Mouse (Mus musculus) ES-E14 (cell line): ENCODE measurements around the gene Baz2a. TPM values are rescaled to one million over a fixed set of nuclear protein-coding genes. Genes with fewer than 3 reads are reported as not detected.
"Not testable (repeated sequence)": the region's sequence is repeated elsewhere in the genome, so short reads cannot be mapped to it uniquely, and the experiment has no call there.

Experiments
- DNase-seq: peaks from one replicate; pipeline ENCODE4 v3.0.0-alpha.2; 2013; ENCODE audit warnings: low read depth, low spot score
- H3K27ac ChIP-seq: 2 replicates; pipeline ENCODE4 v1.5.1; 2012; ENCODE audit warnings: low read depth, mild to moderate bottlenecking, low read length, moderate library complexity, mixed read lengths; ENCODE audit not compliant: poor library complexity, insufficient read depth, severe bottlenecking
- H3K36me3 ChIP-seq: 2 replicates; pipeline ENCODE4 v1.6.1; 2012; ENCODE audit warnings: mild to moderate bottlenecking, low read length, moderate library complexity, mixed read lengths; ENCODE audit not compliant: control insufficient read depth, poor library complexity, insufficient read depth, severe bottlenecking
- H3K4me1 ChIP-seq, 2 experiments: fragments of 150-350 bp in 1 of 2; sonication (generic) in 1 of 2; 2 replicates each; pipeline ENCODE4 v1.6.1; 2012; ENCODE audit warnings: low read length in 2 of 2, mild to moderate bottlenecking in 1 of 2, mixed read lengths in 1 of 2; ENCODE audit not compliant: control insufficient read depth in 2 of 2, insufficient read depth in 2 of 2, poor library complexity in 1 of 2
- H3K4me3 ChIP-seq, 2 experiments: fragments of 150-350 bp in 1 of 2; sonication (generic) in 1 of 2; 2 replicates each; pipeline ENCODE4 v1.5.1; 2012; ENCODE audit warnings: low read length in 2 of 2, low read depth in 1 of 2, mild to moderate bottlenecking in 1 of 2, mixed read lengths in 1 of 2; ENCODE audit not compliant: insufficient read depth in 1 of 2, poor library complexity in 1 of 2, severe bottlenecking in 1 of 2
- H3K9ac ChIP-seq: 2 replicates; pipeline ENCODE4 v1.6.1; 2012; ENCODE audit warnings: low read depth, mild to moderate bottlenecking, low read length, mixed read lengths; ENCODE audit not compliant: poor library complexity, insufficient read depth, severe bottlenecking
- H3K9me3 ChIP-seq: fragments of 150-350 bp; sonication (generic); 2 replicates; pipeline ENCODE4 v1.6.1; 2012; ENCODE audit warnings: low read depth, mild to moderate bottlenecking, low read length; ENCODE audit not compliant: control insufficient read depth, insufficient read depth
- CHD2 ChIP-seq: IDR thresholded peaks from 2 replicates; pipeline ENCODE4 v1.6.1; 2014; ENCODE audit warnings: mild to moderate bottlenecking, low read depth, low read length, inconsistent platforms
- HCFC1 ChIP-seq: IDR thresholded peaks from 2 replicates; pipeline ENCODE4 v1.6.1; 2012; ENCODE audit warnings: low read length, inconsistent platforms, borderline replicate concordance; ENCODE audit not compliant: insufficient read depth
- MAFK ChIP-seq: IDR thresholded peaks from 2 replicates; pipeline ENCODE4 v1.6.1; 2014; ENCODE audit warnings: mild to moderate bottlenecking, low read depth, low read length, inconsistent platforms; ENCODE audit not compliant: insufficient read depth
- ZC3H11A ChIP-seq: IDR thresholded peaks from 2 replicates; pipeline ENCODE4 v1.6.1; 2012; ENCODE audit warnings: low read depth, mild to moderate bottlenecking, inconsistent platforms, low read length, borderline replicate concordance
- ZNF384 ChIP-seq: IDR thresholded peaks from 2 replicates; pipeline ENCODE4 v1.6.1; 2012; ENCODE audit warnings: low read depth, low read length, inconsistent platforms
- in situ Hi-C, 2 experiments: fragments of 600-800 bp; cut with MboI; formaldehyde crosslinking; loops; one replicate each; pipeline ENCODE4 v1.15.1; 2025; ENCODE audit warnings: low sequenced_read_pairs in 2 of 2, inconsistent platforms in 1 of 2; ENCODE audit not compliant: unreplicated experiment in 2 of 2
- total RNA-seq: library from RNA; depleted of rRNA; stranded (reverse); fragments of 300-350 nt; gene quantifications from 2 replicates; pipeline ENCODE4 v1.2.3, GENCODE M21; 2012

Gene Baz2a
- total RNA-seq, 1 experiment = 42.8 TPM

DNA sequence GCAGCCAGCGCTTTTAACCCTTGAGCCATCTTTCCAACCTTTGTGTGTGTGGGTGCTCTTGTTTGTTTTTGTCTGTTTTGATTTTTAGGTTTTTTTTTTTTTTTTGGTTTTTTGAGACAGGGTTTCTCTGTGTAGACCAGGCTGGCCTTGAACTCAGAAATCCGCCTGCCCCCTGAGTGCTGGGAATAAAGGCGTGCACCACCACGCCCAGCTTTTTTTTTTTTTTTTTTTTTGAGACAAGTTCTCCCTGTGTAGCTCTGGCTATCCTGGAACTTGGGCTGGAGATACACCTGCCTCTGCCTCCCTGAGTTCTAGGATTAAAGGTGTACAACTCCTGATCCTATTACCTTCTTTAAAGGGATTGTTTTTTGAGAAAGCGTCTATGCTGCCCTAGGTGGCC, 30.3 kb upstream of the Baz2a start:
- Histone ChIP-seq H3K27ac (no peak overlapping the region; the same call in 1 of the 2 replicates), H3K4me3 (peak overlapping the region; percentile 94 to 97), H3K9me3 (no peaks in the 10 kb centered on the region), H3K4me1 (peaks cover 0 to 4% of the 10 kb centered on the region in 2 experiments; a peak in 3 of 4 replicates), H3K9ac (peak overlapping the region; percentile 68; the same call in 1 of the 2 replicates), H3K36me3 (peaks cover 12% of the 10 kb centered on the region)
- in situ Hi-C loops = no loop called here
- no peak for DNase-seq
- TF ChIP-seq CHD2 (no peak), MAFK (no peak), ZNF384 (peak; percentile 93)

DNA sequence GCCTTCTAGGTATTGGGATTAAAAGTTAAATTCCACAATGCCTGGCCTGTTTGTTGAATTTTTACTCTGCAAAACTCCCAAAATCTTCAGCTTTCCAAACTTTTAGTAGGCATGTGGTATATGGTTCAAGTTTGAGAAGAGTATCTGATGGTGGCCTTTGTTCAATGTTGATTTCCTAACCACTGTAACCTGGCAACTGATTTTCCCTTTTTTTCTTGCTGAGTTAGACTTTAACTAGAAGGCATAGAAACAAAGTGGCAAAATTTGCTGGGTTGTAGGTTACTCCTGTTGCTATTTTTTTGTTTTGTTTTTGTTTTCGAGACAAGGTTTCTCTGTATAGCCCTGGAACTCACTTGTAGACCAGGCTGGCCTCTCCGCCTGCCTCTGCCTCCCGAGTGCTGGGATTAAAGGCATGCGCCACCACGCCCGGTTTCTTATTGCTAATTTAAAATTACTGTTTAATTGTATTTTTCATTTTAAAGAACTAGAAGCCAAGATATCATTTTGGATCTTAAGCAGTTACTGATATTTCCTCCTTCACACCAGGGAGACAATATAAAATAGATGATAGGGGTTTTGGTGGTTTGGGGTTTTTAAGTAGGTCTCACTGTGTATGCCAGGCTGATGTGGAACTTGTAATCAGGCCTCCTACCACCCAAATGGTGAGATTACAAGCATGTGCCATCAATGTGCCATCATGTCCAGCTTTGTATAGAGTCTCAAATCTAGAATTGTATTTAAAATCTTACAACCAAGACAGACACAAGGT, 29.0 kb upstream of the Baz2a start:
- Histone ChIP-seq H3K4me3 (peak overlapping the region in 1 of 2 experiments; percentile 29; a peak in 1 of 4 replicates), H3K36me3 (peaks cover 14% of the 10 kb centered on the region)

DNA sequence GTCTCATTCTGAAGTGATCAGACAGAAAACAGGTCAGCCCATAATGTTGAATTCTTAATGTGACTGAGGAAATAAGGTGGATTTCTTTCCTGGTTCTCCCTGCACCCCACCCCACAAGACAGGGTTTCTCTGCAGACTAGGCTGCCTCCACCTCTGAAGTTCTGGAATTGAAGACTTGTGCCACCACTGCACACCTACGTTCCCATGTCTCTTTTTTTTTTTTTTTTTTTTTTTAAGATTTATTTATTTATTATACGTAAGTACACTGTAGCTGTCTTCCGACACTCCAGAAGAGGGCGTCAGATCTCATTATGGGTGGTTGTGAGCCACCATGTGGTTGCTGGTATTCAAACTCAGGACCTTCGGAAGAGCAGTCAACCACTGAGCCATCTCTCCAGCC, 25.3 kb upstream of the Baz2a start:
- Histone ChIP-seq H3K4me3 (no peak overlapping the region; a peak in 1 of 4 replicates), H3K9ac (no peak overlapping the region), H3K9me3 (no peaks in the 10 kb centered on the region), H3K36me3 (peaks cover 22% of the 10 kb centered on the region), H3K27ac (no peak overlapping the region), H3K4me1 (peaks cover 0 to 4% of the 10 kb centered on the region in 2 experiments; a peak in 3 of 4 replicates)
- in situ Hi-C loops = no loop called here
- DNase-seq = no peak
- TF ChIP-seq CHD2 (no peak), ZNF384 (peak; percentile 90)

More for the DNA sequence above, 29.0 kb upstream of the Baz2a start:
- in situ Hi-C loops = no loop called here
- Histone ChIP-seq H3K4me1 (peaks cover 0 to 4% of the 10 kb centered on the region in 2 experiments; a peak in 3 of 4 replicates), H3K9me3 (no peaks in the 10 kb centered on the region), H3K9ac (no peak overlapping the region; the same call in 1 of the 2 replicates), H3K27ac (no peak overlapping the region)
- DNase-seq = no peak
- TF ChIP-seq MAFK (no peak), HCFC1 (no peak), CHD2 (no peak), ZNF384 (no peak), ZC3H11A (no peak)

DNA sequence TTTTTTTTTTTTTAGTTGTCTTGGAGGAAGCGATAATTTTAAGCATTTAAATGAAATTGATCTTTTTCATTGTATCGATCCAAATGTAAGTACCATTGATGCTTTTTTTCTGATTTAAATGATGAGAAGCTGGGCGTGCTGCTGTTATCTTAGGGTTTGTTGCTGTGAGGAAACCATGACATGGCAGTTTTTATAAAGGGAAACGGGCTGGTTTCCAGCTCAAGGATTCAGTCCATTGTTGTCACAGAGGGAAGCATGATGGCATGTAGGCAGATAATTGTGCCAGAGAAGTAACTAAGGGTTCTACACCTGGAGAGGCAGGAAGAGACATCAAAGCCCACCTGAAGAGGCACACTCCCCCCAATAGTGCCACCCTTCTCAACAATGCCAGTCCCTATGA, 22.2 kb upstream of the Baz2a start:
- no peak overlapping the region for H3K9ac ChIP-seq
- no peaks in the 10 kb centered on the region; a peak in 1 of 4 replicates for H3K4me1 ChIP-seq
- no peak overlapping the region for H3K4me3 ChIP-seq
- in situ Hi-C loops = no loop called here
- no peaks in the 10 kb centered on the region for H3K9me3 ChIP-seq
- H3K36me3 ChIP-seq = peaks cover 33% of the 10 kb centered on the region
- no peak for DNase-seq
- H3K27ac ChIP-seq = peak overlapping the region; percentile 45; the same call in 1 of the 2 replicates
- TF ChIP-seq MAFK (peak; percentile 80; the same call in 1 of the 2 replicates), ZC3H11A (no peak)

DNA sequence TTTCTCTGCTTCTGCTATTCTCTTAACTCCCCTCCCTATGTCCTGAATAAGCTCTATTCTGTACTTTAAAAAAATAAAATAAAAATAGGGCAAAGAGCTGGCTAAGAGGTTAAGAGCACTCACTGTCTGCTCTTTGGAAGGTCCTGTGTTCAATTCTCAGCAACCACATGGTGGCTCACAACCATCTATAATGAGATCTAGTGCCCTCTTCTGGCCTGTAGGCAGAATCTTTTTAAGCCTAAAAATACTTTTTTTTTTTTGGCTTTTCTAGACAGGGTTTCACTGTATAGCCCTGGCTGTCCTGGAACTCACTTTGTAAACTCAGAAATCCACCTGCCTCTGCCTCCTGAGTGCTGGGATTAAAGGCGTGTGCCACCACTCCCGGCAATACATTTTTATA, 20.9 kb upstream of the Baz2a start:
- in situ Hi-C loops = not testable (repeated sequence)

DNA sequence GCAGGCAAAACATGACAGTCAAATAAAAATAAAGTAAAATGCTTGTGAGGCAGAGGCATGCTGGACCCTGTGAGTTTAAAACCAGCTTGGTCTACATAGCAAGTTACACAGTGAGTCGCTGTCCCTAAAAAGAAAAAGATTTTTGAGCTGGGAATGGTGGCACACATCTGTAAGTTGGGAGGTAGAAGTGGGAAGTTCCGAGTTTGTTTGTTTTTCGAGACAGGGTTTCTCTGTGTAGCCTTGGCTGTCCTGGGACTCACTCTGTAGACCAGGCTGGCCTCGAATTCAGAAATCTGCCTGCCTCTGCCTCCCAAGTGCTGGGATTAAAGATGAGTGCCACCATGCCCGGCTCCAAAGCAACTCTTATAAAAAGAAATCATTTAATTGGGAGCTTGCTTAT, 13.1 kb upstream of the Baz2a start:
- H3K27ac ChIP-seq, H3K4me1 ChIP-seq, H3K9ac ChIP-seq, H3K4me3 ChIP-seq, DNase-seq, H3K9me3 ChIP-seq, in situ Hi-C loops: not testable (repeated sequence)
- peaks cover 13% of the 10 kb centered on the region for H3K36me3 ChIP-seq

More for the DNA sequence above, 20.9 kb upstream of the Baz2a start:
- not testable (repeated sequence) for H3K27ac ChIP-seq, H3K9ac ChIP-seq, DNase-seq, H3K4me1 ChIP-seq, H3K4me3 ChIP-seq, H3K9me3 ChIP-seq
- H3K36me3 ChIP-seq = peaks cover 36% of the 10 kb centered on the region
- TF ChIP-seq ZNF384 = peak; percentile 74
